Mouse (Mus musculus) olfactory bulb, adult 2 months (tissue): ENCODE measurements around the gene Commd3.

Experiments used
- CTCF ChIP-seq: fragments of 200-500 bp; IDR thresholded peaks from 2 replicates; pipeline ENCODE4 v1.5.1; 2012; ENCODE audit warnings: low read depth, mild to moderate bottlenecking, low read length, moderate library complexity; ENCODE audit not compliant: insufficient read depth
- POLR2A ChIP-seq: fragments of 200-500 bp; IDR thresholded peaks from 2 replicates; pipeline ENCODE4 v1.6.1; 2012; ENCODE audit warnings: mild to moderate bottlenecking, low read depth, low read length, moderate library complexity; ENCODE audit not compliant: insufficient read depth

DNA sequence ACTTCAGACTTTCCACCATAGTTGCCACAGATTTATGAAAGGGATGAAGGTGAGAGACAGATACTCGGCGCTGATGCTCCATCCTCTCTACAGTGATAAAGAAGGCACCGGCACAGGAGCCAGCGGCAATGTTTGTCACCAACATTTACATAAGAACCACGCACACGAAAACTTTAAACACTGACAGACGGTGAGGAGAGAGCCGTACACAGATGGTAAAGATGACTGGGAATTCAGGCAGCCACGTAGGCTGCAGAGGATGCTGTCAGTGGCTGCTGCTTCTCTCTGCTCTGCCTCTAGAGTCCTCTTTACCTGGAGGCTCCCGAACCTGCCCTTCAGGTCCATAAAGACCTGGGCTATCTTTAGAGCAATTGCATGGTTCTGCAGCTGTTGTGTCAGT, 49.0 kb upstream of the Commd3 start:
- no peak for TF ChIP-seq CTCF
- TF ChIP-seq POLR2A = no peak
